Mouse (Mus musculus): ENCODE data around the gene Dok1. TPM values are rescaled to one million over a fixed set of nuclear protein-coding genes. Genes with fewer than 3 reads are reported as not detected.

Gene Dok1
- polyA plus RNA-seq, 1 experiment from 2014 or later, result 2.8 TPM

GRCm38 (mm10) chr6:82993696-82994095 is 39.6 kb downstream of the Dok1 start:
- 48% methylated on average over 1 of the region's 1 CpGs for WGBS
- Histone ChIP-seq H3K27me3 (peaks cover 9% of the 10 kb centered on the region), H3K4me1 (peaks cover 5% of the 10 kb centered on the region; the same call in 1 of the 2 replicates), H3K9me3 (replicated peaks) (no peaks in the 10 kb centered on the region), H3K36me3 (ENCODE audit: poor library complexity, severe bottlenecking) (no peaks in the 10 kb centered on the region), H3K27ac (no peak overlapping the region), H3K9ac (no peak overlapping the region), H3K4me3 (no peak overlapping the region), H3K4me2 (no peak overlapping the region)
- no peak for ATAC-seq

DNA sequence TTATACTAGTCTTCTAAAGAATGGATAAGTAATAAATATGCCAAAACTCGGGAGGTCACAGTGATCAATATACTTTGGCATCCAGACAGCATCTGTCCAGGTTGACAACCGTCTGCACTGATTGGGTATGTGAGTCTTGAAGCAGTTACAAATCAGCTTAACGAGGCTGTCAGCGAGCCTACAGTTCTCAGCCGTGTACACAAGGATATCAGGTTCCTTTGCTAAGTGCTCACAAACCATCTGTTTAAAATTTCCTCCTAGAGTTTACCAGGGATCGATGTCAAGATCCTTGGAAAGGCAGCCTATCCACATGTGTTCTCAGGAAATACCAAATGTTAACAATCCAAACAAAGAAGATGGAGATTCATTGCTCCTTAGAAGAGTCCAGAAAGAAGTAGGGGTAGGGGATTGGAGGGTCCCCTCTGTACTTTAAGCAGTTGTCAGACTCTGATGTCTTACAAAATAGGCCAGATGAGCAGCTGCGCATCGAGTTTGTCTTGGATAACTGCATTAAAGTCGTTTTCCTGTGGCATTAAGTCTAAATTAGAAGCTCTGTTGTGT is 45.8 kb downstream of the Dok1 start:
- no peak for ATAC-seq
- Histone ChIP-seq H3K4me1 (no peaks in the 10 kb centered on the region), H3K9me3 (replicated peaks) (no peaks in the 10 kb centered on the region), H3K36me3 (ENCODE audit: poor library complexity, severe bottlenecking) (no peaks in the 10 kb centered on the region), H3K9ac (no peak overlapping the region), H3K27me3 (no peaks in the 10 kb centered on the region), H3K4me2 (no peak overlapping the region), H3K4me3 (no peak overlapping the region), H3K27ac (no peak overlapping the region)
- WGBS, result 45% methylated on average over 9 of the region's 9 CpGs

Small RNA genes lying within 50 kb of the gene (microRNA-seq; reads per million reads assigned to microRNA genes)
- not detected for gene Mir7040

Other genes with a start within 250 kb of the Dok1 start
- gene Sema4f, start 93.7 kb downstream of the Dok1 start, polyA plus RNA-seq (2015; fragmentation: Nextera tagmentation; extraction: Ambion mirVana), result 5.9 and 7.3 TPM in 2 replicates
- not detected in 2 replicates for gene M1ap, start 86.6 kb downstream of the Dok1 start, polyA plus RNA-seq (2015; fragmentation: Nextera tagmentation; extraction: Ambion mirVana)
- 5.4 and 6.2 TPM in 2 replicates for gene Loxl3, start 702 bp upstream of the Dok1 start, polyA plus RNA-seq (2015; fragmentation: Nextera tagmentation; extraction: Ambion mirVana)
- gene Aup1, start 21.1 kb upstream of the Dok1 start, polyA plus RNA-seq (2015; fragmentation: Nextera tagmentation; extraction: Ambion mirVana), result 144 and 154 TPM in 2 replicates
- 60.6 and 65.8 TPM in 2 replicates for gene Htra2, start 21.8 kb upstream of the Dok1 start, polyA plus RNA-seq (2015; fragmentation: Nextera tagmentation; extraction: Ambion mirVana)
- 0.53 and 0.59 TPM in 2 replicates for gene Dqx1, start 24.4 kb upstream of the Dok1 start, polyA plus RNA-seq (2015; fragmentation: Nextera tagmentation; extraction: Ambion mirVana)
- not detected in 2 replicates for gene Tlx2, start 36.8 kb upstream of the Dok1 start, polyA plus RNA-seq (2015; fragmentation: Nextera tagmentation; extraction: Ambion mirVana)
- gene Pcgf1, start 44.4 kb upstream of the Dok1 start, polyA plus RNA-seq (2015; fragmentation: Nextera tagmentation; extraction: Ambion mirVana), result 46.5 and 47.3 TPM in 2 replicates
- 0.46 TPM in 1 of 2 replicates, not detected in the other for gene Lbx2, start 52.9 kb upstream of the Dok1 start, polyA plus RNA-seq (2015; fragmentation: Nextera tagmentation; extraction: Ambion mirVana)
- 3.5 and 4.0 TPM in 2 replicates for gene Ccdc142, start 68.1 kb upstream of the Dok1 start, polyA plus RNA-seq (2015; fragmentation: Nextera tagmentation; extraction: Ambion mirVana)
- 2.3 and 2.6 TPM in 2 replicates for gene Gm42688, start 68.1 kb upstream of the Dok1 start, polyA plus RNA-seq (2015; fragmentation: Nextera tagmentation; extraction: Ambion mirVana)
- 141 and 151 TPM in 2 replicates for gene Mrpl53, start 75.6 kb upstream of the Dok1 start, polyA plus RNA-seq (2015; fragmentation: Nextera tagmentation; extraction: Ambion mirVana)
- 13.5 and 19.2 TPM in 2 replicates for gene Mogs, start 82.0 kb upstream of the Dok1 start, polyA plus RNA-seq (2015; fragmentation: Nextera tagmentation; extraction: Ambion mirVana)
- gene Wbp1, start 88.1 kb upstream of the Dok1 start, polyA plus RNA-seq (2015; fragmentation: Nextera tagmentation; extraction: Ambion mirVana), result 239 and 249 TPM in 2 replicates
- gene Ino80b, start 92.0 kb upstream of the Dok1 start, polyA plus RNA-seq (2015; fragmentation: Nextera tagmentation; extraction: Ambion mirVana), result 13.2 and 13.3 TPM in 2 replicates
- 10.4 and 10.5 TPM in 2 replicates for gene Rtkn, start 102.0 kb upstream of the Dok1 start, polyA plus RNA-seq (2015; fragmentation: Nextera tagmentation; extraction: Ambion mirVana)
- gene Wdr54, start 122.9 kb upstream of the Dok1 start, polyA plus RNA-seq (2015; fragmentation: Nextera tagmentation; extraction: Ambion mirVana), result 17.5 and 18.4 TPM in 2 replicates
- gene 1700003E16Rik, start 122.9 kb upstream of the Dok1 start, polyA plus RNA-seq (2015; fragmentation: Nextera tagmentation; extraction: Ambion mirVana), result 2.7 and 3.6 TPM in 2 replicates
- 108 and 113 TPM in 2 replicates for gene Dctn1, start 132.4 kb upstream of the Dok1 start, polyA plus RNA-seq (2015; fragmentation: Nextera tagmentation; extraction: Ambion mirVana)
- gene Slc4a5, start 186.4 kb upstream of the Dok1 start, polyA plus RNA-seq (2015; fragmentation: Nextera tagmentation; extraction: Ambion mirVana), result 0.34 and 0.62 TPM in 2 replicates

Data from forebrain, embryonic 13.5 days (tissue).